Mouse (Mus musculus) natural killer cell, adult 2 months (primary cell): ENCODE measurements at regions not wholly inside any gene's neighbourhood (a gene's known extent, or its start where the extent isn't known, plus 50 kb on each side); places are given as distances from the start of the nearest gene placed in this dataset.

Experiments used
- DNase-seq, 2 experiments: peaks; one replicate each; pipeline ENCODE4 v3.0.0; 2022; ENCODE audit warnings: low spot score in 2 of 2

- DNase-seq: no peak
Observed at GRCm38 (mm10) chr11:112588088-112588487, 193.9 kb upstream of the Sox9 start.

- DNase-seq: no peak
Observed at GRCm38 (mm10) chr11:112590214-112590613, 191.8 kb upstream of the Sox9 start.

GRCm38 (mm10) chr11:112592411-112593020 lies 189.5 kb upstream of the Sox9 start:
- no peak for DNase-seq

GRCm38 (mm10) chr11:112593821-112594220 lies 188.2 kb upstream of the Sox9 start:
- DNase-seq: no peak

GRCm38 (mm10) chr11:112607359-112607758 lies 174.7 kb upstream of the Sox9 start:
- DNase-seq: no peak

- no peak for DNase-seq
Observed at GRCm38 (mm10) chr11:112609277-112609676, 172.7 kb upstream of the Sox9 start.

- no peak for DNase-seq
Observed at GRCm38 (mm10) chr11:112611073-112611472, 171.0 kb upstream of the Sox9 start.

- DNase-seq: no peak
Observed at GRCm38 (mm10) chr11:112615629-112616028, 166.4 kb upstream of the Sox9 start.

GRCm38 (mm10) chr11:112616942-112617341 lies 165.1 kb upstream of the Sox9 start:
- DNase-seq: no peak

- DNase-seq: no peak
Observed at GRCm38 (mm10) chr11:112620916-112621315, 161.1 kb upstream of the Sox9 start.

- DNase-seq: no peak
Observed at GRCm38 (mm10) chr11:112621385-112622120, 160.5 kb upstream of the Sox9 start.

GRCm38 (mm10) chr11:112649298-112649697 lies 132.7 kb upstream of the Sox9 start:
- no peak for DNase-seq

- DNase-seq: no peak
Observed at GRCm38 (mm10) chr11:112657410-112658159, 124.4 kb upstream of the Sox9 start.

- DNase-seq: no peak
Observed at GRCm38 (mm10) chr11:112659911-112660310, 122.1 kb upstream of the Sox9 start.

GRCm38 (mm10) chr11:112661426-112661825 lies 120.6 kb upstream of the Sox9 start:
- DNase-seq: no peak

- no peak for DNase-seq
Observed at GRCm38 (mm10) chr11:112667311-112667710, 114.7 kb upstream of the Sox9 start.

GRCm38 (mm10) chr11:112672086-112672485 lies 109.9 kb upstream of the Sox9 start:
- DNase-seq: no peak

GRCm38 (mm10) chr11:112690047-112690446 lies 92.0 kb upstream of the Sox9 start:
- DNase-seq: no peak

- no peak for DNase-seq
Observed at GRCm38 (mm10) chr11:112706091-112706490, 75.9 kb upstream of the Sox9 start.

GRCm38 (mm10) chr11:112708119-112708730 lies 73.8 kb upstream of the Sox9 start:
- no peak for DNase-seq

- DNase-seq: no peak
Observed at GRCm38 (mm10) chr11:112711656-112712055, 70.4 kb upstream of the Sox9 start.

GRCm38 (mm10) chr11:112718547-112718946 lies 63.5 kb upstream of the Sox9 start:
- DNase-seq: no peak
